Mouse (Mus musculus) midbrain, postnatal 0 days (tissue): ENCODE measurements at regions not wholly inside any gene's neighbourhood (a gene's known extent, or its start where the extent isn't known, plus 50 kb on each side); places are given as distances from the start of the nearest gene placed in this dataset.

ENCODE experiments used
- ATAC-seq: fragments of 200-750 bp; cut with Nextera tagmentation; 2 replicates; pipeline ENCODE4 v1.8.0; 2017; ENCODE audit warnings: moderate number of reproducible peaks, mild to moderate bottlenecking, moderate TSS enrichment, moderate library complexity; ENCODE audit not compliant: low FRiP score
- DNase-seq: peaks from one replicate; pipeline ENCODE4 v3.0.0-alpha.2; 2015; ENCODE audit warnings: low spot score
- H3K27ac ChIP-seq: fragments of 300-500 bp; sonication (generic); 2 replicates; pipeline ENCODE4 v1.5.1; 2014; ENCODE audit warnings: low read depth, mild to moderate bottlenecking, low read length, mixed read lengths
- H3K27me3 ChIP-seq: fragments of 300-500 bp; sonication (generic); 2 replicates; pipeline ENCODE4 v1.6.1; 2014; ENCODE audit warnings: low read length, control low read depth, mixed read lengths; ENCODE audit not compliant: insufficient read depth
- H3K36me3 ChIP-seq: fragments of 300-500 bp; sonication (generic); 2 replicates; pipeline ENCODE4 v1.6.1; 2014; ENCODE audit warnings: low read length, control low read depth, mixed read lengths; ENCODE audit not compliant: insufficient read depth
- H3K4me1 ChIP-seq: fragments of 300-500 bp; sonication (generic); 2 replicates; pipeline ENCODE4 v1.6.1; 2014; ENCODE audit warnings: mild to moderate bottlenecking, control low read depth, antibody characterized with exemption, low read length, mixed read lengths; ENCODE audit not compliant: insufficient read depth
- H3K4me2 ChIP-seq: fragments of 300-500 bp; sonication (generic); 2 replicates; pipeline ENCODE4 v1.6.1; 2014; ENCODE audit warnings: low read depth, mild to moderate bottlenecking, low read length, mixed read lengths; ENCODE audit not compliant: poor library complexity, severe bottlenecking
- H3K4me3 ChIP-seq: fragments of 300-500 bp; sonication (generic); 2 replicates; pipeline ENCODE4 v1.5.1; 2014; ENCODE audit warnings: low read depth, mild to moderate bottlenecking, low read length, moderate library complexity
- H3K9ac ChIP-seq: fragments of 300-500 bp; sonication (generic); replicated peaks from 2 replicates; pipeline ENCODE4 v1.6.1; 2014; ENCODE audit warnings: mild to moderate bottlenecking, low read length, moderate library complexity, mixed read lengths; ENCODE audit not compliant: poor library complexity, severe bottlenecking
- H3K9me3 ChIP-seq: fragments of 300-500 bp; sonication (generic); 2 replicates; pipeline ENCODE4 v1.6.1; 2016; ENCODE audit warnings: low read length, control low read depth
- CTCF ChIP-seq: IDR thresholded peaks from 2 replicates; pipeline ENCODE4 v1.5.1; 2016; ENCODE audit warnings: antibody characterized with exemption, mild to moderate bottlenecking
- WGBS: fragments of 180-500 bp; shearing (Covaris S2); extraction: QIAGEN DNeasy Blood & Tissue Kit; methylation state at CpG from one replicate; pipeline ENCODE4 v1.1.7; 2014; 5-methylcytosine and 5-hydroxymethylcytosine counted together

- Histone ChIP-seq H3K4me3 (no peak overlapping the region), H3K9me3 (no peaks in the 10 kb centered on the region), H3K36me3 (no peaks in the 10 kb centered on the region), H3K27ac (no peak overlapping the region), H3K27me3 (no peaks in the 10 kb centered on the region), H3K4me1 (no peaks in the 10 kb centered on the region), H3K9ac (no peak overlapping the region), H3K4me2 (no peak overlapping the region)
- ATAC-seq = no peak
- WGBS = 90% methylated on average over 3 of the region's 3 CpGs
- no peak for DNase-seq
- TF ChIP-seq CTCF = no peak
Observed at GRCm38 (mm10) chr17:84070596-84070995, 117.2 kb downstream of the Zfp36l2 start.

GRCm38 (mm10) chr17:84067102-84067501 is 120.6 kb downstream of the Zfp36l2 start:
- no peak overlapping the region for H3K27ac ChIP-seq
- ATAC-seq = no peak
- WGBS = 47% methylated on average over 26 of the region's 26 CpGs

GRCm38 (mm10) chr17:84063791-84064190 is 124.0 kb downstream of the Zfp36l2 start:
- DNase-seq (no peak), ATAC-seq (no peak)
- Histone ChIP-seq H3K4me1 (no peaks in the 10 kb centered on the region), H3K27me3 (no peaks in the 10 kb centered on the region), H3K9ac (no peak overlapping the region), H3K27ac (no peak overlapping the region), H3K4me3 (no peak overlapping the region), H3K4me2 (no peak overlapping the region), H3K9me3 (no peaks in the 10 kb centered on the region), H3K36me3 (no peaks in the 10 kb centered on the region)
- WGBS = 53% methylated on average over 7 of the region's 7 CpGs
- TF ChIP-seq CTCF = no peak

More at GRCm38 (mm10) chr17:84067102-84067501, 120.6 kb downstream of the Zfp36l2 start:
- H3K36me3 ChIP-seq = no peaks in the 10 kb centered on the region
- H3K9me3 ChIP-seq = no peaks in the 10 kb centered on the region
- no peak overlapping the region for H3K4me2 ChIP-seq
- H3K4me1 ChIP-seq = no peaks in the 10 kb centered on the region
- no peak for TF ChIP-seq CTCF
- no peak for DNase-seq
- H3K4me3 ChIP-seq = no peak overlapping the region
- no peak overlapping the region for H3K9ac ChIP-seq
- no peaks in the 10 kb centered on the region for H3K27me3 ChIP-seq

- H3K36me3 ChIP-seq = no peaks in the 10 kb centered on the region
- no peak overlapping the region for H3K27ac ChIP-seq
- no peak overlapping the region for H3K4me2 ChIP-seq
- no peak overlapping the region for H3K4me3 ChIP-seq
- TF ChIP-seq CTCF = no peak
- 83% methylated on average over 6 of the region's 6 CpGs for WGBS
- no peak for ATAC-seq
- H3K4me1 ChIP-seq = no peaks in the 10 kb centered on the region
- no peak for DNase-seq
- H3K9me3 ChIP-seq = no peaks in the 10 kb centered on the region
- H3K9ac ChIP-seq = no peak overlapping the region
- H3K27me3 ChIP-seq = no peaks in the 10 kb centered on the region
Observed at GRCm38 (mm10) chr17:84061621-84062020, 126.1 kb downstream of the Zfp36l2 start.

GRCm38 (mm10) chr17:84056469-84056868 is 131.3 kb downstream of the Zfp36l2 start:
- Histone ChIP-seq H3K9ac (no peak overlapping the region), H3K4me3 (no peak overlapping the region), H3K4me2 (no peak overlapping the region), H3K27me3 (no peaks in the 10 kb centered on the region), H3K9me3 (no peaks in the 10 kb centered on the region), H3K4me1 (no peaks in the 10 kb centered on the region), H3K27ac (no peak overlapping the region; the same call in 1 of the 2 replicates), H3K36me3 (no peaks in the 10 kb centered on the region)
- 83% methylated on average over 4 of the region's 4 CpGs for WGBS
- DNase-seq = no peak
- ATAC-seq = no peak
- no peak for TF ChIP-seq CTCF

- Histone ChIP-seq H3K9ac (no peak overlapping the region), H3K27me3 (no peaks in the 10 kb centered on the region), H3K4me1 (no peaks in the 10 kb centered on the region), H3K27ac (no peak overlapping the region), H3K36me3 (no peaks in the 10 kb centered on the region), H3K4me3 (no peak overlapping the region), H3K4me2 (no peak overlapping the region), H3K9me3 (no peaks in the 10 kb centered on the region)
- TF ChIP-seq CTCF = no peak
- ATAC-seq = no peak
- 82% methylated on average over 8 of the region's 8 CpGs for WGBS
- DNase-seq = no peak
Observed at GRCm38 (mm10) chr17:84052437-84052836, 135.3 kb downstream of the Zfp36l2 start.

- H3K9me3 ChIP-seq = no peaks in the 10 kb centered on the region
Observed at GRCm38 (mm10) chr17:84051212-84051611, 136.5 kb downstream of the Zfp36l2 start.

More at GRCm38 (mm10) chr17:84051212-84051611, 136.5 kb downstream of the Zfp36l2 start:
- no peak for TF ChIP-seq CTCF
- no peaks in the 10 kb centered on the region for H3K4me1 ChIP-seq
- H3K4me3 ChIP-seq = no peak overlapping the region
- 86% methylated on average over 9 of the region's 9 CpGs for WGBS
- ATAC-seq (no peak), DNase-seq (no peak)
- H3K36me3 ChIP-seq = no peaks in the 10 kb centered on the region
- H3K27ac ChIP-seq = no peak overlapping the region
- no peak overlapping the region for H3K9ac ChIP-seq
- H3K4me2 ChIP-seq = no peak overlapping the region
- no peaks in the 10 kb centered on the region for H3K27me3 ChIP-seq
